Mouse (Mus musculus) stomach, postnatal 0 days (tissue): ENCODE results near the gene Cfap52. TPM values are rescaled to one million over a fixed set of nuclear protein-coding genes. Genes with fewer than 3 reads are reported as not detected.

Source experiments
- ATAC-seq: fragments of 200-750 bp; cut with Nextera tagmentation; 2 replicates; pipeline ENCODE4 v1.8.0; 2017; ENCODE audit not compliant: low FRiP score, low TSS enrichment
- DNase-seq: peaks from one replicate; pipeline ENCODE4 v3.0.0-alpha.2; 2016; ENCODE audit warnings: low spot score
- H3K27ac ChIP-seq: fragments of 300-500 bp; sonication (generic); replicated peaks from 2 replicates; pipeline ENCODE4 v1.5.1; 2014; ENCODE audit warnings: mild to moderate bottlenecking, control low read depth
- H3K27me3 ChIP-seq: fragments of 300-500 bp; sonication (generic); 2 replicates; pipeline ENCODE4 v1.6.1; 2014; ENCODE audit warnings: low read length; ENCODE audit not compliant: control insufficient read depth, insufficient read depth
- H3K36me3 ChIP-seq: fragments of 300-500 bp; sonication (generic); 2 replicates; pipeline ENCODE4 v1.6.1; 2014; ENCODE audit warnings: low read length, mixed read lengths; ENCODE audit not compliant: control insufficient read depth, insufficient read depth
- H3K4me1 ChIP-seq: fragments of 300-500 bp; sonication (generic); replicated peaks from 2 replicates; pipeline ENCODE4 v1.6.1; 2014; ENCODE audit warnings: antibody characterized with exemption; ENCODE audit not compliant: control insufficient read depth, insufficient read depth
- H3K4me2 ChIP-seq: fragments of 300-500 bp; sonication (generic); replicated peaks from 2 replicates; pipeline ENCODE4 v1.6.1; 2014; ENCODE audit warnings: low read depth, mild to moderate bottlenecking, control low read depth, moderate library complexity
- H3K4me3 ChIP-seq: fragments of 300-500 bp; sonication (generic); 2 replicates; pipeline ENCODE4 v1.5.1; 2014; ENCODE audit warnings: low read depth, low read length, control low read depth
- H3K9ac ChIP-seq: fragments of 300-500 bp; sonication (generic); 2 replicates; pipeline ENCODE4 v1.6.1; 2014; ENCODE audit warnings: mild to moderate bottlenecking, low read length, control low read depth, mixed read lengths
- H3K9me3 ChIP-seq: fragments of 300-500 bp; sonication (generic); 2 replicates; pipeline ENCODE4 v1.6.1; 2016; ENCODE audit warnings: low read length; ENCODE audit not compliant: control insufficient read depth
- CTCF ChIP-seq: IDR thresholded peaks from 2 replicates; pipeline ENCODE4 v1.5.1; 2016; ENCODE audit warnings: antibody characterized with exemption, low read depth, mild to moderate bottlenecking, moderate library complexity
- EP300 ChIP-seq: optimal IDR thresholded peaks from 2 replicates; pipeline ENCODE3; 2016; ENCODE audit warnings: antibody characterized with exemption
- WGBS: fragments of 180-500 bp; shearing (Covaris S2); extraction: QIAGEN DNeasy Blood & Tissue Kit; methylation state at CpG from one replicate; pipeline ENCODE4 v1.1.7; 2014; 5-methylcytosine and 5-hydroxymethylcytosine counted together
- polyA plus RNA-seq: library from polyadenylated mRNA; unstranded; fragments of >200 nt; fragmentation: Nextera tagmentation; extraction: Ambion mirVana; gene quantifications from 2 replicates; pipeline ENCODE4 v1.2.1, GENCODE M21; 2015

Cfap52 gene
- polyA plus RNA-seq, 1 experiment from 2014 or later = 0.35 TPM

DNA sequence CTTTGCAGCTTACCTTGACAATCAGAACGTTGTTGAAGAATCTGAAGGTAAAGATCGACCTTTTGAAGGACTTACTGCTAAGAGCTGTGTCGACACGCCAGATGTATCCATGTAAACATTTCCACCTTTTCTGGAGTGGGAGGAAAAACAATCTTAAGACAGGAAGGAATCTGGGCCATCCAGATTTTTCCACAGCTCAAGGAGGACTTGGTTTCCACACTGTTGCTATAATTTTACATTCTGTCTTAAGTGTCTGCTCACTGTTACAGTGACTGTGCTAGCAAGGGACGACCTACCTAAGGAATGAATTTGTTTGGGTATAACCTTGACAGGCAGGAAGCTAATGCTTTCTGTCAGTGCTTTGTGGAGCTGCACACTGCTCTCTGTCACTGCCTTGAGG lies 7.8 kb upstream of the Cfap52 start:
- DNase-seq (no peak), ATAC-seq (no peak)
- Histone ChIP-seq H3K27me3 (no peaks in the 10 kb centered on the region), H3K4me3 (no peak overlapping the region), H3K27ac (no peak overlapping the region), H3K9ac (no peak overlapping the region), H3K36me3 (no peaks in the 10 kb centered on the region; the same call in 1 of the 2 replicates), H3K4me2 (no peak overlapping the region), H3K4me1 (no peaks in the 10 kb centered on the region), H3K9me3 (no peaks in the 10 kb centered on the region)
- 61% methylated on average over 5 of the region's 5 CpGs for WGBS
- TF ChIP-seq CTCF (no peak), EP300 (no peak)

DNA sequence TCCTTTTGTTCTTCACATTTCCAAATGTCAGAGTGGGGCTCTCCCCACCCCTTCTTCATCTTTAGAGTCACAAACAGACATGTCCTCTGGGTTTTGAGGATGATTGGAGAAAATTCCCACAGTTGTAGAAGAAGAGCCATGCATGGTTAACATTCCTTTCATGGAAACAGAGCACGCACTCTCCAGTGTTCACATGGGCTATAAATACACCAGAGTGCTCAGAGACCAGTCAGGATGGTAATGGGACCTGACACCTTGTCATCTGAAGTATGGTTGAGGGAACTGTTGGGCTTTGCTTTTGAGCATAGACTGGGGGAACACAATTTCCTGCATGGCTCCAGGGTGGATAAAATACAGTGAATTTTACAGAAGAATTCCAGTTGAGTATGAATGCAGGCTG lies 7.2 kb upstream of the Cfap52 start:
- Histone ChIP-seq H3K36me3 (no peaks in the 10 kb centered on the region; the same call in 1 of the 2 replicates), H3K4me2 (no peak overlapping the region), H3K4me3 (no peak overlapping the region), H3K9ac (no peak overlapping the region), H3K27ac (no peak overlapping the region), H3K27me3 (no peaks in the 10 kb centered on the region), H3K9me3 (no peaks in the 10 kb centered on the region), H3K4me1 (no peaks in the 10 kb centered on the region)
- ATAC-seq (no peak), DNase-seq (no peak)
- 62% methylated on average over 1 of the region's 1 CpGs for WGBS
- TF ChIP-seq EP300 (no peak), CTCF (no peak)

DNA sequence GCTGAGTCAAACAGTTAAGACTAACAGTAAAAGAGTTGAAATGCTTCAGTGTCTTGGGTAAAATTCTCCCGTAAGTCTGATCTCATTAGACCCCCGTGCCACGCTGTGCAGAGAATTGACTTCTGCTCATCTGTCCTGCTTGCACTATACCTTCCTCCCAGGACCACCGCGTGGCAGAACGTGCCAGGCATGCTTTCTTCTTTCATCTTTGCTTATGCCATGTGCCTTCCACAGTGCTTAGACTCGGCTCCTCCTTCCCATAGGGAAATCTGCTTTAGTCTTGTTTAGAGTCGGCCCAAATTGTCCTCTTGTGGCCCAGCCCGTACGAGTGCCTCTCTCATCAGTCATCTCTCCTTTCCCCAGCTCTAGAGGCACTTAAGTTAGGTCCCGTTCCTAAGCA lies 2.4 kb upstream of the Cfap52 start:
- Histone ChIP-seq H3K4me2 (no peak overlapping the region), H3K9me3 (no peaks in the 10 kb centered on the region), H3K27me3 (no peaks in the 10 kb centered on the region), H3K4me1 (peaks cover 3% of the 10 kb centered on the region; the same call in 1 of the 2 replicates), H3K27ac (no peak overlapping the region), H3K9ac (no peak overlapping the region), H3K36me3 (no peaks in the 10 kb centered on the region), H3K4me3 (no peak overlapping the region)
- no peak for DNase-seq
- 57% methylated on average over 11 of the region's 11 CpGs for WGBS
- TF ChIP-seq EP300 (no peak), CTCF (no peak)
- ATAC-seq = no peak

DNA sequence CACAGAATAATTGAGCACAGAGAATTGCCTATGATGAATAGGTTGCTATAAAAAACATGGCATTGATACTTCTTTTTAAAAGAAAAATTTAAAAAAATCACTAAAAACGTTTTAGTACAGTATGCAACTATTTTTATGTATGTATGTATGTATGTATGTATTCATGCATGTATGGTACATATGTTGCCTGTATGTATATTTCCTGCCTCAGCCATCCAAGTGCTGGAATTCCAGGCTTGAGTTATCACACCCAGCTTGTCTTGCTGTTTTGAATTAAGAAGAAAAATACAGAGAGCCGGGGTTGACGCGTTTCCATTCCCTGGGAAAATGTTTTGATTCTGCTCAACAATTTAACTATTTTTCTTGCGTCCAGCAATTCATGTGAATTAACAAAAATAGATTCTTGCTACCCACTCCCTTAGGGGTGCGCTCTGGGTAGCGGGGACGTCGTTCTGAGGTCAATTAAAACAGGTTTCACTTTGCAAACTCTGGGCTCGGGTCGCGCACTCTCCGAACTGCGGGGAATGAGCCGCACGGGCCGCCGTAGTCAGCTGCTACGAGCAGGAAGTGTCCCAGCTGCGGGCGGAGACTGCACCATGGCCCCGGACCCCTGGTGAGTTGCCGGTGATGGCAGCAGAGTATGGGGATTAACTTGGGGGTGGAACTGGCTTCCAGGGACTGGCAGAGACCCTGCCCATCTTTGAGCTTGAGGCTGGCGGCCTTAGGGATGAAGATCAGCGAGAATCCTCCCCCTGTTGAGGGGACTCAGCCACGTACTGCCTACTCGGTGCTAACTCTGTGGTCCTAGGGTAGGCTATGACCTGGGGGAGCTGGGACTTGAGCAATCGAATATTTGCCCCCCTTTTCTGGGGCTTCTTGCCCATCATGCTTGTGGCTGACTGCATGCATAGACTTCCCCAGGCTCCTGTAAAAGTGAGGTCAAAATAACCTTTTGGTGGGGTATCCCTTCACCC lies 741 bp upstream of the Cfap52 start, which contains the start of gene Stx8:
Gene Stx8, plus strand, starts transcription at position 289 of the 974 bp plus-strand sequence.
- peaks cover 3% of the 10 kb centered on the region; the same call in 1 of the 2 replicates for H3K4me1 ChIP-seq
- H3K9ac ChIP-seq = peak within 1 kb of the TSS; percentile 90

DNA sequence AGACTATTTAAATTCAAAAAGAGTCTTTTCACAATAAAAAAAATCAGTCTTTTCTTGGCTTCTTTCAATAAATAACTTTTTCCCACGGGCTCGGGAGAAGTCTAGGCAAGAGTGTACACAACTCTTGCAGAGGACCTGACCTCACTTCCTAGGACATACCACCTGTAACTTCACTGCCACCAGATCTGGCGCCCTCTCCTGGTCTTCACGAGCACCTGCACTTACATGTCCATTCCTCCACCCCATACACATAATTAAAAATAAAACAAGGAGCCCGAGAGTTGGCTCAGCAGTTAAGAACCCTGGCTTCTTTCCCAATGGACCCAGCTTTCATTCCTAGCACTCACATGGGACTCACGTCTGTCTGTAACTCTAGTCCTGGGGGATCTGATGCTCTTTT lies 1.3 kb downstream of the Cfap52 start:
- Histone ChIP-seq H3K4me2 (no peak overlapping the region), H3K9me3 (no peaks in the 10 kb centered on the region), H3K36me3 (no peaks in the 10 kb centered on the region), H3K4me1 (peaks cover 3% of the 10 kb centered on the region; the same call in 1 of the 2 replicates), H3K9ac (no peak overlapping the region), H3K4me3 (no peak overlapping the region), H3K27ac (no peak overlapping the region), H3K27me3 (no peaks in the 10 kb centered on the region)
- 63% methylated on average over 6 of the region's 6 CpGs for WGBS
- ATAC-seq (no peak), DNase-seq (no peak)
- TF ChIP-seq CTCF (peak; percentile 53), EP300 (no peak)

More for the DNA sequence above, 741 bp upstream of the Cfap52 start, which contains the start of gene Stx8:
- no peaks in the 10 kb centered on the region for H3K36me3 ChIP-seq
- no peaks in the 10 kb centered on the region for H3K27me3 ChIP-seq
- H3K4me3 ChIP-seq = peak within 1 kb of the TSS; percentile 80
- peak; percentile 93 for DNase-seq
- ATAC-seq = peak; percentile 86
- TF ChIP-seq EP300 = no peak
- no peak for TF ChIP-seq CTCF
- H3K4me2 ChIP-seq = peak within 1 kb of the TSS; percentile 68
- H3K9me3 ChIP-seq = no peaks in the 10 kb centered on the region
- H3K27ac ChIP-seq = no peak within 1 kb of the TSS
- under 1% methylated on average over 28 of the region's 28 CpGs for WGBS

DNA sequence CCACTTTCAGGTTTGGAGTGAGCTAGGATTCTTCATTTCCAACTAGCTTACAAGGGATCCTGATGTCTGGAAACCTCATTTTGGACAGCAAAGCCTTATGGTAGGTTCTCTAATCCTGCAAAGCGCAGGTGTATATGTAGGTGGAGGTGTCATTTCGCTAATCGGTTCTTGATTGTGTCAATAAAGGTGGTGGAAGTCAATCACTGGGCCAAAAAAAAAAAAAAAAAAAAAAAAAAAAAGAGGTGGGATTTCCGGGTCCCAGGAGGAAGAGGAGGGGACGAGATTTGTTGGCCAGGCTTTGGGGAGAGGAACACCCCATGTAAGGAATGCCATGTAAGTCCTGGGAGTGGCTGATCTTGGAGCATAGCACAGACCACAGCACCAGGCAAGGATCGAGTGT lies 11.0 kb downstream of the Cfap52 start:
- Histone ChIP-seq H3K36me3 (no peaks in the 10 kb centered on the region), H3K4me2 (no peak overlapping the region), H3K27me3 (no peaks in the 10 kb centered on the region), H3K27ac (no peak overlapping the region), H3K4me1 (no peaks in the 10 kb centered on the region), H3K4me3 (no peak overlapping the region), H3K9ac (no peak overlapping the region), H3K9me3 (no peaks in the 10 kb centered on the region)
- ATAC-seq = no peak
- no peak for DNase-seq
- TF ChIP-seq EP300 (no peak), CTCF (no peak)
- 86% methylated on average over 6 of the region's 6 CpGs for WGBS
